Mouse (Mus musculus) retina, postnatal 7 days (tissue): Measurements from ENCODE around the gene Selenom.

Source experiments
- DNase-seq: peaks from one replicate; pipeline ENCODE4 v3.0.0-alpha.2; 2012; ENCODE audit warnings: low read depth, low spot score

The Selenom gene

DNA sequence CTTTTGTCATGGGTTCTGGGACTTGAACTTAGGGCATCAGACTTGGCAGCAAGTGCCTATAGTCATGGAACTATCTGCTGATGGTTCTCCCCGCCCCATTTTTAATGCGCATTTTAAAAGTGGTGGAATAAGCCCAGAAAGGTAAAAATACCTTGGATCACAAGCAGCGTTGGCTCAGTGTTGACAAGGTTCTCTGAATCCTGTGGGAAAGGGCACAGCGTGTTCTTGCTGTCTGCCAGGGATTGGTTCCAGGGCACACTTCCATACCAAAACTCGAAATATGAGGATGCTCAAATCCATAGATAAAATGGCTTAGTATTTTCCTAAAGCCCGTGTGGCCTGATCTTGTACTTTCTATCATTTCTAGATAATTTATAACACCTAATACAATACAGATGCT is 1.2 kb upstream of the Selenom start:
- DNase-seq, result no peak

DNA sequence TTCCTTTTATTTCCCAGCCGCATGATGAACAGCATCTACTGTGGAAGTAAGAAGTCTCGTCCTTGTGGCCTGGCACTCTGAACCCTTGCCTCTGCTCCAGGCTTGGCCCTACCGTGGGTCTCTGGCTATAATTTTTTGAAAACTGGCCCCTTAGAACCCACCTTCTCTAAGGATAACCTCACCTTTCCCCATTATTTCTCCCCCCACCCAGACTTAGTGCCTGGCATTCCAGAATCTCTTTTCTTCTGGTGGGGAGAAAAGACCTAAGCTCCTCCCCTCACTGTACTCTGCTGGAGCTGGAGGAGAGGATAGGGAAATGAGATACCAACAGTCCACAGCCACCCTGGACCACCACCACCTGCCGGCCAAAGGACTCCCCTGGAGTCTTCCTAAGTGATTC is 732 bp downstream of the Selenom start:
- no peak for DNase-seq

DNA sequence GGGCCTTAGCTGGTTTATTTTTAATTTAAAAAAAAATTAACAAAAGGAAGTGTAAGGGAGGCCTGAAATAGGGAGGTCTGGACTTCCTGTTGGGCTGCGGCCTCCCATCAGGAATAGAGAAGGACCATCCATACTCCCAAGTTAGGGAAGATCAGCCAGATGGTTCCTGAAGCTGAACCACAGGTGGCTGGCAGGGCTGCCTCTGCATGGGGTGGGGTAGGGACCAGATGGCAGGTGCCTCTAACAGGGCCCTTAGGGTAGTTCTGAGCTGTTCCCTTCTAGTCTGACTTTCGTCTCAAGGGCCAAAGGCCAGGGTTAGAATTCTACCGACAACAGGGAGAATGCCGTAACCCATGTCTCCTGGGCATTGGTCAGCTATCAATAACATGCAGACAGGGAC is 1.2 kb downstream of the Selenom start:
- DNase-seq, result no peak

DNA sequence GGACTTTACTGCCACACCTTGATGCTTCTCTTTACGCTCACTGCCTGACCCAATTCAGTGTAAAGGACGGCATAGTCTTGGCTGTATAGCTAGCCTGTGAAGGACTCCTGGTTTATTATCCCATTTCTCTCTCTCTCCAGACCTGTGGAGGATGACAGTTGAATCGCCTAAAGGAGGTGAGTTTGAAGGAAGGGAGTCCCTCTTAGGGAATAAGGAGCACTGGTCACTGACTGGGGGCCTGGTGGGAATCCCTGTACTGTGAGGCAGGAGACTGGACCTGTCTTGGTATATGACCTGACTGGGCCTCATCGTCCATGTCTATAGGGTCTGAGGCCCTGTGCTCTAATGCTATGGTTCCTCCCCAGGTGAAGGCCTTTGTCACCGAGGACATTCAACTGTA is 1.6 kb downstream of the Selenom start:
- DNase-seq, result no peak

DNA sequence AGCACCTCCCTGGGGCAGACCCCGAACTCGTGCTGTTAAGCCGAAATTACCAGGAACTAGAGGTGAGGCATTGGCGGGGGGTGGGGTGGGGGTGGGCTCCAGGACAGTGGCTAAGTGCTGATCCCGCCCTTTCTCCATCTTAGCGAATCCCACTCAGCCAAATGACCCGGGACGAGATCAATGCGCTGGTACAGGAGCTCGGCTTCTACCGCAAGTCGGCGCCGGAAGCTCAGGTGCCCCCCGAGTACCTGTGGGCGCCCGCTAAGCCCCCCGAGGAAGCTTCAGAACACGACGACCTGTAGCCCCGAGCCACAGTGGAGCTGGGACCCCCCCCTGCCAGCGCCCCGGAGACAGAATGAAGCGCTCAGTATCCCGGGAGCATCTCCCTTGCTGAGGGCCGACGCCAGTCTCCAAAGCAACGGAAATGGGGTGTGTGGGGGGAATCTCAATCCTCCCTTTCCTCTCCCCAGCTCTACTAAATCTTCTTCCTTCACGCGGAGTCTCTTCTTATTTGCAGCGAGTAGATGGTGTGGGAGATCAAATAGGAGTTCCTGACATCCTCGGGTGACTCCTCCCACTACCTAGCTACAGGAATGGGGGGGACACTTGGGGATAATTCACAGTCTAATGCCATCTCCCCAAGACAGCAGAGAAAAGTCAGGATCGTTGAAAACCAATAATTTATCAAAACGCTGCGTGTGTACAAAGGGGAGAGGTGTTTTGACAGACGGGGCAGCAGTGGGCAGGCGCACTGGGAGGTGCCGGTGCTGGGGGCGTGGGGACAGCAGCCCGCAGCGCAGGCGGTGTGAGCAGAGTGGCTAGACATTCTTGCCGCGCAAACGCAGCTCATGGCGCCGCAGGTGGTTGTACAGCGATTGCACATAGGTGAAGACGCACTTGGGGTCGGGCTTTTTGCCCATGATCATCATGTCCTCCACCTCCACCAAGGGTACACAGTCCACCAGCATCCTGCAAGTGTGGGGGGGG is 2.7 kb downstream of the Selenom start:
- no peak for DNase-seq

DNA sequence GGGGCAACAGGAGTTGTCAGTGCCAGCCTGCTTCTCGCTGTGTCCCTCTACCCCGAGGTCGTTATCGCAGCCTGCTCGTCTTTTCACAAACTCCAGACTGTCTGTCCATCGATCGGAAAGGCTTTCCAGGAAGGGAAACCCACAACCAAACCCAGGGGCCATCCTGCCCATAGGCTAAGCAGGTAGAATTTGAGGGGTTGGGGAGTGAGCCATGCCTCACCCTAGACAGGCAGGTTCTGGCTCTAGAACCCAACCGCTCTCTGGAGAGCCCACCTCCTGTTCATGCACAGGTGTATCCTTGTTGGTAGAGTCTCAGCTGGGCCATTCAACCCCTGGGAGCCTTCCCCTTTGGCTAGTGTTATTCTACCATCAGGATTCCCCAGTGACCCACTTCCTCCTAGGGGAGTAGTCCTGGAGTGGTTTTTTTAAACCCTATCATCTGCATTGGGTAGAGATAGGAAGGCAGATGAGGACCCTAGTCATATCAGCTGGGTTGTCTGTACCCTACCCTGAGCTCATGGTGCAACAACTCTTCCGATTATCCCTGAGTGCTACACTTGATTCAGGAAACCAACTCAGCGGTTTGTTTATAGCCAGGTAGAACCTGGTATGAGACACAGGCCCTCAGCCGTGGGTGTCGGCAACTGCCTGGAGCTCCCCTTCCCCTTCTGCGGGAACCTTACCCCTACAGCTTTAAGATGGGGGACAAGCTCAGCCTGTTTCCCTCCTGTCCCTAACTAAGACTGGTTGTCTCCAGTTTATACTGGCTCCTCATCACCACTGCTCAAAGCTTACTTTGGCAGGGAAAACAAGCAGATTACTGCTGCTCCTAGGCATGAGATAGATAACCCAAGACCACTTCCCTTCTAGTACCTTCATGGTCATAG is 3.6 kb downstream of the Selenom start:
- DNase-seq, result no peak

DNA sequence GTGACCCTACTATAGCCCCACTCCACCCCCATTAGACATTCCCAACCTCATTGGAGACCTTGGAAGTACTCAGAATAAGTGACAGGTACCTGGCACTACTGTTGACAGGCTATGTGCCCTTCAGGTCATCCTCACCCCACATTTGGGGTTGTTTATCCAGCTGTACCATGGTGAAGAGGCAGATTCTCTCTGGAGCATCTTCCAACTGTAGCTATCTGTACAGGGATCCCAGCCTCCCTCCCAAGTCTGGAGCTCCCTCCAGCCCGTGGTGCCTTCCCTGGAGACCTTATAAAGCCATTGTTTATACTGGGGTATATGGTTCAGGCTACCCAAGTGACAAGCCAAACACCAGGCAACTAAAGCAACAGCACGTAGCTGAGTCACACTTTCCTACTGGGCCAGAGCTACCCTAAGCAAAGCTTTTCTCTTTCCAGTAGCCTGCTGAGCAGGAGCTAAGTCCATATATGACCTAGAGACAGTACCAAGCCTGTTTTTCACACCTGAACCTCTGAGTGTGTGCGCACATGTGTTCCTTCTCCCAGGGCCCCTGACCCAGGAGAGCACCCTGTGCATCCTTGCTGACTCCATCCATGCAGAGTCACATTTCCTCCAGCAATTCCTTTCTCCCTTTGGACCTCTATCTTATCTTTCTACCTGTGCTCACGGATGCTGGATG is 4.7 kb downstream of the Selenom start:
- DNase-seq, result no peak

DNA sequence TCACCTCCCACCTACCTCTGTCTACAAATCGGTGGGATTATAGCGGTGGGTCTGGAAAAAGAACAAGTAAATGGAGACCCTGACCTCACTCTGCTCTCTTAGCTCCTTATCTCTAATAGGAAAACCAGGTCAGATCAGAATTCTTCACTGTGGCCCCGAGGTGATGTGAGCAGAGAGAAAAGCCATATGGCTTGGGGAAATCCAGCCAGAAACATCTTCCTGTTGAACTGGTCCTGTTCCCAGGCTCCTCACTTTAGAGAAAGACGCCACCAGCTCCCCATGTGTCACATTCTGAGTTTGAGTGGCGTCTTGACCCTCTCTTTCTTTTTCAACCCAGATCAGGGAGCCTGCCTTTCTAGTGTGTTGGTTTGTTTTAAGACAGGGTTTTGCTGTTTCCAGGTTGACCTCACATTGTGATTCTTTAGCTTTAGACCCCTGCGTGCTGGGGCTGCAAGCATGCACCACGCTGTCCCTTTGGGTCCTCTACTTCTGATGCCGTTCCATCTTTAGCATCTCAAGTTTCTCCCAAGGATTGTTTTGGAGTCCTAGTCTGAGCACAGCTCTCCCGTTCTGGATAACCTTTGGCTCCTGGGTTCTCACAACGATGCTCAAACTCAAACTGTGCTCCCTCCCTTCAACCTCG is 5.4 kb downstream of the Selenom start:
- DNase-seq, result no peak

DNA sequence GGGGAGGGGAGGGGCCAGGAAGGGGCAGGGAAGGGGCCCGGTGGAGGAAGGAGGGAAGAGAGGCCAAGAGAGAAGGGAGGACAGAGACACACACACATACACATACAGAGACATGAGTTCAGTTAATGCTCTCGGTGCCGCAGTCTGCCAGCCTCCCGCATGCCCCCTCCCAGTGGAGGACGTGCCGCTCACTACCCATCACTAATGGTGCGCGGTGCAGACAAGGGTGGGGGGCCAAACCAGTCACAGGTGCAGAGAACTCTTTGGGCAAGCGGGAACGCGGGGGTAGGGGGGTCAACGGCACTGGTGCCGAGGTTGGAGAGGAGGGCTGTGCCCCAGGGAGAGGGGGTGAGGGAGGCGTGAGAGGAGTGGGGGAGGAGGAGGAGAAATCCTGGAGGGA is 6.4 kb downstream of the Selenom start:
- no peak for DNase-seq

DNA sequence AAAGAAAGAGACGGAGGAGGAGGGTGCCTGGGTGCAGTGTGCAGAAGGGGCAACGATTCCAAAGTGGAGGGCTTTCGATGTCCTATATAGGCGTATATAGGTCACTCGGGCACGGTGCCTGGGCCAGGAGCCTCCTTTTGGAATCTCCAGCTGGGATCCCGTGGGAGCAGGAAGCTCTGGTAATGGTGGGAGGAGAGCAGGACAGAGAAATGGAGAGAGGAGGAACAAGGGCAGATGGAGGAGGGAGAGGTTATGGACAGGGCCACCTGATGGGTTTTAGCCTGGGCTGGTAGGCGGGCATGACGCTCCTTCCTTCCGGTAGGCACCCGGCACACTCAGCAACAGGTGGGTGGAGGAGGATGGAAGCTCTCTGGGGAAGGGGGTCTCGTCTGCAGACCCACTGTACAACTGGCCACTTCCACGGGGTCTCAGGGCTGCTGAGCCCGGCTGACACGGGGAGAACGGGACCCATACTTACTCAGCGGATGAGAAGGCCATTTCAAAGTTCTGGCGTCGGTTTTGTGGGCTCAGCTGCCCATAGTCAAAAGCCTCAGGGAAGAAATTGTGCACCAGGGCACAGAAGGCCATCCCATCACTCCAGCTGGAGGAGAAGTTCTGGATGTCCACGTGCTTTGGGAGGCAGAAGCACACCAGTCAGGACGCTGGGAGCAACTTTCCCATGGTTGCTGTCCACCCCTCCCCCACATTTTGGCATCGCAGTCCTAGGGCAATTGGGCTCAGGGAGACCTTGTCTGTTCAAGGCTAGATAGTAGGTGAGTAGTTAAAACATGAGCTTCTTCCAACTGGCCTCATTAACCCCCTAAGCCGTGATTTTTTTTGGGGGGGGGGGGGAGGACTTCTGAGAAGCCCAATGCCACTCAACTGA is 7.1 kb downstream of the Selenom start:
- DNase-seq, result no peak

DNA sequence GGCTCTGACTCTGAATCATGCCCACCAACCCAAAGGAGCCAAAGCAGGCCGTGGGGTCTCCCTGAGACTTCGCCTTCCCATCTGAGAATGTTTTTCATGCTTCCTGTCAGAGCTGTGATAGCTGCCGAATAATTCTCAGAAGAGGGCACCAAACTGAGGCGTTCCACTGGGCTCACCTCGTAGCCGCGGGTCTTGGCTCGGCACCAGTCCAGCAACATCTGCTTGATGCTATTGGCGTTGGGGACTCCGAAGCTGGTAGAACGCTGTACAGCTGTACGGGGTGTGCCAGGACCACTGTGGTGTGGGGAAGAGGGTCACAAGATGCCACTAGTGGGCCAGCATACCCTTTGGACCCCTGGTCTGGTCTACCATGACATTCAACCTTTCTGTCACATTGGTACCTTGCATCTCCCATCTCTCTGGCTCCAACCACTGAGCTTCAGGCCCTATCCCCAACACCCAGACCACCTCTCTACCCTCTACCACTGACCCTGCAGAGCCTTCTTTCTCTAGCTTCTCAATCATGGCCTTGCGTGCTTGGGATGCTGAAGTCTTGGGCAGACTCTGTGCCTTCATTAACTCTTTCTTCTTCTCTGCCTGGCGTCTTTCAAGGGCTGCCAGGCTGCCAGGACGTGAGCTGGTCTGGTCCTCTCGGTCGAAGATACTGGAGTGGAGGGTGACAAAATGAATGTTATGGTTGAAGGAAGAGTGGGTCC is 8.0 kb downstream of the Selenom start:
- DNase-seq, result no peak

DNA sequence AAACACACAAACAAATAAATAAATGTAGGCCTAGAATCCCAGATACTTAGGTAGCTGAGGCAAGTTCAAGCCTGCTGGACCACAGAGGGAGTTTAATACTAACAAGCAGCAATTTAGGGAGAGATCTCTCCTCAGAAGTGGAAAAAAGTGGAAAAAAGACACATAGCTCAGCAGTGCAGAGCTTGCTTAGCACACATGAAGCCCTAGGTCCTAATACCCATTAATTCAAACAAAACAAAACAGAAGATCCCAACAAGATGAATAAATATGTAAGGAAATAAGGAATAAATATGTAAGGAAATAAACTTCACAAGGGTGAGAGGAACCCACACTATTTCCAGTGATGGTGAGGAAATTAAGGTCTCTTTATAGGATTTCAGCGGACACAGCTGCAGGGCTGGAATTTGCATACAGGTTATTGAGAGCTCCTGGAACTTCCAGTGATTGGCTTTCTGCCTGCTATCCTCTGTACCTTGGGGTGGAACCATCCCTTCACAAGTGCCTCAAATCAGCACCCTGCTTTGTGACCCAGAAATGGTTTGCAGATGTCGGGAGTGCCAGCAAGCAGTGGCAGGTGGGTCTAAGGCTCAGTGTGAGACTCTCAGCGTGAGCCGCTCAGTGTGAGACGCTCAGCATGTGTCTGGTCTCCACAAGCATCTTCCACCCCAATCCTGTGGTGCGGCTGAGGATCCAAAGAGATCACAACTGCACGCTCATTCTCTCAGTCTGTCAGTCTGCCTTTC is 9.5 kb downstream of the Selenom start:
- DNase-seq, result no peak

DNA sequence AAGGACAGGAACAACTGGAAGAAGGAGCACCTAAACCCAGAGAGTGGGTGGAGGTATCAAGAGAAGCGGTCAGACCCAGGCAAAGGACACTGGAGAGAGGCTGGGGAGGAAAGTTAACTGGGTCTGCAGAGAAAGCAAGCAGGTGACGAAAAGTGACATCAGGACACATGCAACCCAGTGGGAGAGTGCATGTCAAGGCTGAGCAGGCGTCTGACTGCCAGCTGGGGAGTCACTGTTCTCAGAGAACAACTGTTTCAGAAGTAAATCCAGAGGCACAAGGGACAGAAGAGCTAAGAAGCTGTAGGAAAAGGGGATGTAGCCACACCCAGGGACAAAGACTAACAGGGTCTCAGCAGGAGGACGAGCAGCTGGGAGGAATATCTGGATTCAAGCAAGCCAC is 11.1 kb downstream of the Selenom start:
- no peak for DNase-seq

DNA sequence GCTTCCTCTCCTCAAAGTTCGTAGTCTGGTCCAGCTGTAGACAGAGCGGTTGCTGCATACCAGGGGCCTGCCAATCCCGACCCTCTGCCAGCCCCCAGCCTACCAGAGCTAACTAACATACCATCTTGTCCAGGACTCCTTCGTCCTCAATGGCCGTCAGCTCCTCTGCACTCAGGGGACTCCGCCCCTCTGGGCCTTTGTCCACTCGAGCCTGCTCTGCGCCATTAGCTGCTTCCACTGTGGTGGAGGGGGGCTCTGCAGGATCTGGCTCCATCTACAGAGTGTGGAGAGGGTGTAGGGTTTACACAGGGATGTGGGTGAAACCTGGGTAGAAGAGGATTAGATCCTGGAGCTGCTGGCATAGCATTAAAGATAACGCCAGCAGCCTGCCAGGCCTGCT is 11.7 kb downstream of the Selenom start:
- no peak for DNase-seq

DNA sequence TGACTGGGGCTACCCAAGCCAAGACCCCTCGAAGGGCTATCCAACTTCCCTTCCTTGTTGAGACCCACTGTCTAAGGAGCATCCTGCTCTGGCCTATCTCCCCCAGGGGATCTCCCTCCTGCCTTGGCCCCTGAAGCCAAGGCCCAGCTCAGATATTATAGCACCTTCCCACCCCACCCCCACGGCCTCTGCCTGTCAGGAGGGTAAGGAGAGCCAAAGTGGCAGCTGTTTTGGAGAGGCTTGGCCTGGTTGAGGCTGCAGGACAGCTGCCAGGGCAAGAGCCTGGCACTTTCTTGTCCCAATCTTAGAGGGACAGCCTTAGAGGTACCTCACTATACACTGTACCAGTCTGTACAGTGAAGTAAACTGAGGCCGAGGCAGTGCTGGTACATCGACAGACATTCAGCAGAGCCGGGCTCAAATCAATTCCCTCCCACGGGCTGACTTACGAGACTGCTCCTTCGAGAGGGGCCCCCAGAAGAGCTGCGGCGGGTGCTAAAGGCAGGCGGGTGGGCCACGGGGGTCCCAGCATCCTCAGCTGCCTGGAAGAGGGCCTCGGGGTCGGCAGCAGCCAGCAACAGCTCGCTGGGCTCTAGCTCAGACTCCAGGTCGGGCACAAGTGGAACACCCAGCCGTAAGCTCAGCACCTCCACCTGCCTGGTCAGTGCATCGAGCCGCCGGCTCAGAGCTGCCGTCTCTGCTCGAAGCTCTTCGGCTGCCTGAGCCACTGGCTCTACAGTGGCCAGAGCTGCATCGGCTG is 12.7 kb downstream of the Selenom start:
- no peak for DNase-seq

DNA sequence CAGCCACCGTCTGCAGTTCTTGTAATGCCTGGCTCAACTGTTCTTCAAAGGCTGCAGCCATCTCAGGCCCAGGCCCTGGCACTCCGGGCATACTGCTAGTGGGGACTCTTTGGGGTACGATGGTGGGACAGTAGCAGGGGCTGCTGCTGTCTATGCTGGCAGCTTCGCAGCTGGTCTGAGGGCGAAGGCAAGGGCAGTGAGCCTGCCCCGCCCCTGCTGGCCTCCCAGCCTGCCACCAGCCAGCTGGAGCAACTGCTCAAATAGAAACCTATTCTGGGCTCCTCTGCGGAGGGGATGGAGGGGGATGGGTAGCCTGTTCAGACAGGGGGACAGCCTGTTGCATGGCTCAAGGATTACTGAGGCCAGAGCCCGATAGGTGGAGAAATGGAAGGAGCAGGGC is 13.3 kb downstream of the Selenom start:
- DNase-seq, result no peak

DNA sequence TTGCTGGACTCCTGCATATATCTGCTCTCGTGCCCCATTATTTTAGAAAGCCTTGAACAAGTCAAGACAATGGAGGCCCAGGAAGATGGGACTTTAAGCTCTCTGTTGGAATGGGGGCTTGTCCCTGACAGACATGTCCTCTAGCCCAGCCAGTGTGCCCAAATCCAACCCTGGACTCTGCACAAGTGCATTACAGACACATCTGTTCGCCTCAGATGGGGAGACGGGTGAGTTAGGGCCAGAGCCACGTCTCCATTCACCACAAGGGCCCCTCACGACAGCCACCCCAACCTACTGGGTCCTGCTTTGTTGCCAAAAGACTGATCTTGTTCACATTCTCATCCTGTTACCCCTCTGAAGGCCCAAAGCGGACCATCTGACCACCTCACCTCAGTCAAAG is 13.7 kb downstream of the Selenom start:
- DNase-seq, result no peak

DNA sequence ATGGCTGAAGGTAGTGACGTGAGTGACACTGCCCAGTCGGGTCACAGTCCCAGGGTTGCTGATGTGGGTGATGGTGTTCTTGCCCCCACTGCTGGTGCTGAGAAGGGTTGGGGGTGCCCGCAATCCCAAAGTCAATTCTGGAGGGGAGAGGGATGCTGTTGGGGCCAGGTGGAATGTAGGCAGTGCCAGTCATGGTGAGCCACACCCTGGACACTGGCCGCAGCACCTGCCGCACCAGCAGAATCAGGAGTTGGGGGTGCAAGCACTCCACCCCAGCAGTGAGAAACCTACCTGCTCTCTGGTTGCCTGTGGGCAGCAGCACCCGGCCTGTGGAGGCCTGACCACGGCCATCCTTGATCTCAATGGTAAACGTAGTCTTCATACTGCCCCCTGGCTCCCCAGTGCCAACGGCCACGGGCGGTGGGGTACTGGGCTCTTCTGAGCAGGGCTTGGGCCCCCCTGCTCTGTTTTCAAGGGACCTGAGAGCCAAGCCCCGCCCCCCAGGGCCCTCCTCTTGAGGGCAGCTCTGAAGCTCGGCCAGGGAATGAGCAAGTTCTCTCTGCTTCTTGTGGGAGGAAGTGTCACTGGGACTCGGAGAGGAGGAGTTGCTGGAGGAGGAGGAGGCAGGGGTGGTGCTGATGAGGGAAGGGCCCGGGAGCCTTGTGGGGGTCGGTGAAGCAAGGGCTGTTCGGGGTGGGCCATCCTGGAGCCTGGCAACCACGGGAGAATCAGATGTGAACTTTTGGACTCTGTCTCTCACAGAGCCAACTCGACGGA is 15.2 kb downstream of the Selenom start:
- no peak for DNase-seq
